Mouse (Mus musculus) intestine, embryonic 16.5 days (tissue): Measurements from ENCODE around the gene Pitpnm1. TPM values are rescaled to one million over a fixed set of nuclear protein-coding genes. Genes with fewer than 3 reads are reported as not detected.

Experiments
- ATAC-seq: fragments of 200-750 bp; cut with Nextera tagmentation; 2 replicates; pipeline ENCODE4 v1.8.0; 2017; ENCODE audit warnings: moderate TSS enrichment, moderate library complexity
- H3K27ac ChIP-seq: fragments of 300-500 bp; sonication (generic); 2 replicates; pipeline ENCODE4 v1.5.1; 2014; ENCODE audit warnings: mild to moderate bottlenecking, low read length
- H3K27me3 ChIP-seq: fragments of 300-500 bp; sonication (generic); replicated peaks from 2 replicates; pipeline ENCODE4 v1.6.1; 2014; ENCODE audit warnings: low read length, control low read depth, mixed read lengths; ENCODE audit not compliant: control insufficient read depth, insufficient read depth
- H3K36me3 ChIP-seq: fragments of 300-500 bp; sonication (generic); 2 replicates; pipeline ENCODE4 v1.6.1; 2014; ENCODE audit warnings: low read length, control low read depth; ENCODE audit not compliant: control insufficient read depth, insufficient read depth
- H3K4me1 ChIP-seq: fragments of 300-500 bp; sonication (generic); 2 replicates; pipeline ENCODE4 v1.6.1; 2014; ENCODE audit warnings: low read length, control low read depth, mixed read lengths; ENCODE audit not compliant: control insufficient read depth, insufficient read depth
- H3K4me2 ChIP-seq: fragments of 300-500 bp; sonication (generic); 2 replicates; pipeline ENCODE4 v1.6.1; 2014; ENCODE audit warnings: low read depth, low read length, control low read depth
- H3K4me3 ChIP-seq: fragments of 300-500 bp; sonication (generic); 2 replicates; pipeline ENCODE4 v1.5.1; 2014; ENCODE audit warnings: mild to moderate bottlenecking, low read length
- H3K9ac ChIP-seq: fragments of 300-500 bp; sonication (generic); 2 replicates; pipeline ENCODE4 v1.6.1; 2014; ENCODE audit warnings: low read depth, low read length
- H3K9me3 ChIP-seq: fragments of 300-500 bp; sonication (generic); 2 replicates; pipeline ENCODE4 v1.6.1; 2016; ENCODE audit warnings: low read length, control low read depth; ENCODE audit not compliant: control insufficient read depth
- WGBS: fragments of 180-500 bp; shearing (Covaris S2); extraction: QIAGEN DNeasy Blood & Tissue Kit; methylation state at CpG from one replicate; pipeline ENCODE4 v1.1.7; 2014; 5-methylcytosine and 5-hydroxymethylcytosine counted together
- polyA plus RNA-seq: library from polyadenylated mRNA; unstranded; fragments of >200 nt; fragmentation: Nextera tagmentation; extraction: Ambion mirVana; gene quantifications from 2 replicates; pipeline ENCODE4 v1.2.1, GENCODE M21; 2015

Pitpnm1 gene
- polyA plus RNA-seq, 1 experiment from 2014 or later, result 19.7 TPM

DNA sequence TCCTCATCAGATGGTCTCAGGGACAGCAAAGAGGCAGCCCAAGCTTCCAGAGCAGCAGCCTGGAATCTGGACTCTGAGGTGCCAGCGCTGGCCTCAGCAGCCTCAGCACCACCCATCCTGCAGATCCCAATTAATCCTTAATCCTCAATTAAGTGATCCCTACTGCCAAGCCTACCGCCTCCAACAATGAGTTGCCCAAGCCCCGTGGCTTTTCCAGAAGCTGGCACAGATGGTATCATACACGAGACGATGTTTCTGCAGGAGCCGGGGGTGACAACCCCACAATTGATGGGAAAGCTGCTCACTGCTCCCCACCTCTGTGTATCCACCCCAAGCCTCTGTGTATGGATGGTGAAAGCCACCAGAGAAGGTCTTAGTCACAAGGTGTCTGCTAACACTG is 10.7 kb upstream of the Pitpnm1 start:
- Histone ChIP-seq H3K36me3 (no peaks in the 10 kb centered on the region), H3K4me1 (peaks cover 4% of the 10 kb centered on the region; the same call in 1 of the 2 replicates), H3K4me3 (no peak overlapping the region), H3K27me3 (no peaks in the 10 kb centered on the region), H3K9me3 (no peaks in the 10 kb centered on the region), H3K9ac (no peak overlapping the region), H3K27ac (no peak overlapping the region), H3K4me2 (no peak overlapping the region)
- WGBS, result 79% methylated on average over 6 of the region's 6 CpGs
- no peak for ATAC-seq

DNA sequence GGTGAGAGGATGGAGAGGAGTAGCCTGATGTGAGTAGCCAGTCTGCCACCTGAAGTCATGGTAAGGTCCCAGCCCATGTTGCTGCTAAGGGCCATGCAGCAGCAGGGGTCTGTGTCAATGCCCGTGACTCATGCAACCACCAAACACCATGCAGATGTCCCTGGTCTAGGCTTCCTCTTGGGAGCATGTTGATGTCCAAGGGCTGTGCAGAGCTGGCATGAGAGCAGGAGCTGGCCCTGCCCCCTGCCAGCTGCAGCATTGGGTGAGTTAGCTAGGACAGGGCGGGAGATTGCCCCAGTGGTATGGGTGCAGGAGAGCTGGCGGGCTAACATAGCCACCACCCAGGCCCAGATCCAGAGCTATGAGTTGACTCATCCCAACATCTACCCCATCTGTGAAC is 9.4 kb upstream of the Pitpnm1 start:
- H3K9me3 ChIP-seq, result no peaks in the 10 kb centered on the region
- no peak overlapping the region for H3K27ac ChIP-seq
- peaks cover 4% of the 10 kb centered on the region; the same call in 1 of the 2 replicates for H3K4me1 ChIP-seq
- no peaks in the 10 kb centered on the region for H3K27me3 ChIP-seq
- H3K9ac ChIP-seq, result no peak overlapping the region
- H3K4me3 ChIP-seq, result no peak overlapping the region
- H3K36me3 ChIP-seq, result no peaks in the 10 kb centered on the region
- ATAC-seq, result no peak
- WGBS, result 88% methylated on average over 3 of the region's 3 CpGs
- H3K4me2 ChIP-seq, result no peak overlapping the region

DNA sequence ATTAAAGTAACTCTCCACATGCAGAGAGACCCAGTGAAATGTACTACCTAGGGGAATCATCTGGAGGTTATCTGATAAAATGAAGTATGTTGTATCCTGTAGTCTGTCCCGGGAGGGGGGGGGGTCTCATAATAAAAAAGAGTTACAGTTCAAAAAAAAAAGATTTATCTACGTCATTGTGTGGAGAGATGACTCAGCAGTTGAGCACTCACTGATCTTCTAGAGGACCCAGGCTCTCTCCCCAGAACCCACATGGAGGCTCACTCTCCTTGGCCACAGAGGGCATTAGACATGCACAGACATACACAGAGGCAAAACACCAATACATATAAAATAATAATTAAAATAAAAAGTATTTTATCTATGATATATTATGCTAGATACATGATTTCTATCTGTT is 8.4 kb upstream of the Pitpnm1 start:
- H3K27me3 ChIP-seq, result no peaks in the 10 kb centered on the region
- no peak overlapping the region for H3K4me3 ChIP-seq
- no peaks in the 10 kb centered on the region for H3K9me3 ChIP-seq
- no peak for ATAC-seq
- no peak overlapping the region for H3K9ac ChIP-seq
- no peak overlapping the region for H3K27ac ChIP-seq
- WGBS, result 64% methylated on average over 2 of the region's 2 CpGs
- H3K4me2 ChIP-seq, result no peak overlapping the region
- H3K36me3 ChIP-seq, result no peaks in the 10 kb centered on the region
- peaks cover 4% of the 10 kb centered on the region for H3K4me1 ChIP-seq

DNA sequence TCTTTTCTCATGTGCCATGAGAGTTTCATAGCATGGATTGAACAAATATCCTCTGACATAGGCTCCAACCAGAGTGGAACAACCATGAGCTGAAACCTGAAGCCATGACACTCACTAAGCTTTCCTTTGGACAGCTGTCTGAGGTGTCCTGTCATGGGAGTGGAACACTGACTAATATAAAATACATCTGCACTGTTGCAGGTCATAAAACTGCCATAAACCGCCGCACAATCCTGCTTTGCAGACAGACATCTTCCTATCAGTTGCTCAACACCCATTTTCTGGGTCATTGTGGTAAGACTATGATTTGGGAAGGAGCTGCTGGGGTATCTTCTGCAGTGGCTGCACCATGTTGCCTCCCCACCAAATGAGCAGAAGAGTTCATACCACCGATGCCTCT is 7.0 kb upstream of the Pitpnm1 start:
- Histone ChIP-seq H3K9me3 (no peaks in the 10 kb centered on the region), H3K36me3 (no peaks in the 10 kb centered on the region), H3K4me3 (no peak overlapping the region), H3K27ac (no peak overlapping the region), H3K9ac (no peak overlapping the region), H3K4me2 (no peak overlapping the region), H3K27me3 (no peaks in the 10 kb centered on the region), H3K4me1 (peaks cover 8% of the 10 kb centered on the region)
- no peak for ATAC-seq
- WGBS, result 68% methylated on average over 3 of the region's 3 CpGs

DNA sequence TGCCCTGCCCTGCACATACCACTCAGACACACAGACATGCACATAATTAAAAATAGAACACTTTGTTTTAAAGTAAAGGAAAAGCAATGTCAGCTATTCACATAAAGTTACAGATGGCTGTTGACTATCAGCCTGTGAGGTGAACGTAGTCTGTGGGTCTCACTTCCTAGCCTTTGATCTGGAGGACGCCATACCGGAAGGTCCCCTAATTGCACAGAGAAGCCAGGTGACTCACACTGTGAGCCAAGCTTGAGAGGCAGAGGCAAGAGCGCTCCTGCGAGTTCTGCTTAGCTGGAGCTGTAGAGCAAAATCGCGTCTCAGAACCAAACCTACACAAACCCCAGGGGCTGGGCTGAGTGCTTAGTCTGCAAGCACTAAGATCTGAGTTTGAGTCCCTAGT is 6.0 kb upstream of the Pitpnm1 start:
- H3K9me3 ChIP-seq, result no peaks in the 10 kb centered on the region
- 60% methylated on average over 7 of the region's 7 CpGs for WGBS
- H3K36me3 ChIP-seq, result no peaks in the 10 kb centered on the region
- H3K9ac ChIP-seq, result no peak overlapping the region
- H3K27ac ChIP-seq, result no peak overlapping the region
- H3K4me2 ChIP-seq, result no peak overlapping the region
- H3K27me3 ChIP-seq, result no peaks in the 10 kb centered on the region
- no peak overlapping the region for H3K4me3 ChIP-seq
- no peak for ATAC-seq
- peaks cover 17% of the 10 kb centered on the region for H3K4me1 ChIP-seq

DNA sequence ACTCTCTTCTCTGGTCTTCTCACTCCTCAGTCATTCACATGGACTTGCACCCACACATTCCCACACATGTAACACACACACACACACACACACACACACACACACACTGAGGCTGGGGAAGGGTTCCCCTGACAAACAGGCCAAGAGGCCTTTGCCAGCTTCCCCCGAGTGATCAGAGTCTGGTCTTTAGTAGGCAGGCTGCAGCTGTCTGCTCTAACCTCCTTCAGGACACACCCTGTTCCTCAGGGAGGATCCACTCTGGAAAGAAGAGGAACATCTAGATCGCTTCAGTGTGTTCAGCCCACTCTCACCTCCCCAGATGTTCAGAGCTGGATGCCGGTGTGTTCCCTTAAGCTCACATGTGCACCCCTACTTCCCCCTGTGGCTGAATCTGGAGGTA is 5.5 kb upstream of the Pitpnm1 start:
- no peaks in the 10 kb centered on the region for H3K9me3 ChIP-seq
- H3K4me2 ChIP-seq, result no peak overlapping the region
- no peak overlapping the region for H3K27ac ChIP-seq
- H3K4me3 ChIP-seq, result no peak overlapping the region
- H3K4me1 ChIP-seq, result peaks cover 22% of the 10 kb centered on the region
- H3K36me3 ChIP-seq, result no peaks in the 10 kb centered on the region
- no peaks in the 10 kb centered on the region for H3K27me3 ChIP-seq
- ATAC-seq, result no peak
- no peak overlapping the region for H3K9ac ChIP-seq
- WGBS, result 73% methylated on average over 3 of the region's 3 CpGs

DNA sequence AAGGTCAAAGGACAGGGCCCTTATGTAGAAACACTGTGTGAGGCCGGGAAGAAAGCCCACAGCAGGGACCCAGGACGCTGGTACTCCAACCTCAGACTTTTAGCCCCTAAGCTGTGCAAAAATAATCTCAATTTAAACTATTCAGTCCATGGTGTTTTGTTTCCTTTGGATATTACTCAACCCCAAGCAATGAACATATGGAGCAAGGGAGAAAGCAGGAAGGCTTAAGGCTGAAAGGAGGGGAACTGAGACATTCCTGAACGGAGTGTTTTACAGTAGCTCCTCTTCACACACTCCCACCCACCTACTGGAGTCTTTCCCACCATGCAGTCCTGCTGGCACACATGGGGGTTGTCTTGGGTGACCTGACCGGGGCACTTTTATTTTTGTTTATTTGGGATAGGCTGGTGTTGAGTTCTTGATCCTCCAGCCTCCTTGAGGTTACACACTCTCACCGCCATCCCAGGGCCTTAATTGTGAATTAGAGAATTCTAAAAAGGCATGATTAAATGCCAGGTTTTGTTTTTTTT is 5.0 kb upstream of the Pitpnm1 start:
- Histone ChIP-seq H3K27ac (no peak overlapping the region), H3K4me1 (peaks cover 27% of the 10 kb centered on the region), H3K4me2 (no peak overlapping the region), H3K9me3 (no peaks in the 10 kb centered on the region), H3K27me3 (no peaks in the 10 kb centered on the region), H3K4me3 (no peak overlapping the region), H3K9ac (no peak overlapping the region), H3K36me3 (no peaks in the 10 kb centered on the region)
- ATAC-seq, result no peak
- WGBS, result 77% methylated on average over 5 of the region's 5 CpGs

DNA sequence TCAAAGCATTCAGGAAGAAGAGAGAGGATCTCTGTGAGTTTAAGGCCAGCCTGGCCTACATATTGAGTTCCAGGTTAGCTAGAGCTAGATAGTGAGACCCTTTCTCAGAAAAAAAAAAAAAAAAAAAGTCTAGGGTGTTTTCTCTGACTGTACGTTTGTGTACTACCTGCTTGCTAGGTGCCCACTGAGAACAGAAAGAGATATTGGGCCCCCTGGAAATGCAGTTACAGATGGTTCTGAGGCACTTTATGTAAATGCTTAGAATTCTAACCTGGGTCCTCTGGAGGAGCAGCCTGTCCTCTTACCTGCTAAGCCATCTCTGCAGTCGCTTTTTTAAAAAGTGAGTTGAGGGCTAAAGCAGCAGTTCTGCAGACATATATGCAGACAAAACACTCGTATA is 4.0 kb upstream of the Pitpnm1 start:
- Histone ChIP-seq H3K4me1 (peaks cover 35% of the 10 kb centered on the region), H3K4me2 (no peak overlapping the region), H3K9ac (no peak overlapping the region), H3K27ac (no peak overlapping the region), H3K36me3 (no peaks in the 10 kb centered on the region), H3K9me3 (no peaks in the 10 kb centered on the region), H3K27me3 (0 out of 2 replicates have a peak, but pooled peaks cover under 1% of the 10 kb centered on the region), H3K4me3 (no peak overlapping the region)
- ATAC-seq, result no peak
- WGBS, result 65% methylated on average over 3 of the region's 3 CpGs

DNA sequence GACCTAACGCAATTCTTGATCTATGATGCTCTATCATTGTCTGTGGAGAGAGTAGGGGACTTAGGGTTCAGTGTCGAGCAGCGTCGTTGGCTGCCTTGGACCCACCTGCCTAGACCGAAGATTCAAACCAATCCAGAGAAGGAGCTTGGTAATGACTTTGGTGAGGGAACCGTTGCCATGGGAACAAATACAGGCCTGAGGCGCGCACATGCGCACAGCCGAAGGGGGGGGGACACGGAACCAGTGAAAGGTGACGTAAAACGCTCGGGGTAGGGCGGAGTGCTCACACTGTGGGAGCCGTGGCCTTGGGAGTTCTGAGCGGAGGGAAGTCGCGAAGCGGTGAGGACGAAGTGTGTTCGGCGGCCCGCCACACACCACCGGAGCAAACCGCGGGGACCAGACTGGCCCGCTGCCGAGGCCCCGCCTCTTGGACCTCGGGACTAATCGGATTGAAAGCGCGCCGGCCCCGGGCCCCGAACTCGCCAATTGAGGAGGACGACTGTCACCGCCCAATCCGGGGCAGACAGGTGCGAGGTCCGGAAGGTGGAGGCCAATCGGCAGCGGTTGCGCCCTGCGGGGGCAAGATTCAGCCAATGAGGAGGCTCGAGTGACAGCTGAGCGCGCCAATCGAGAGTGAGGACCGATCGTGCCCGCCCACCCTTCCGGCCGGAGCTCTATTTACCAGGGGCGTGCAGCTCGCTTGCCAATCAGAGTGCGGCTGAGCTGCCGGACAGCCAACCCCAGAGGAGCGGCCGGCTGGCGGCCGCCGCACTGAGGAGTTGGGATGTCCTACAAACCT is 3.0 kb upstream of the Pitpnm1 start, which contains the start of gene Cdk2ap2:
TSS of gene Cdk2ap2 (plus strand) at position 541 of the 799 bp plus-strand sequence.
- peak within 1 kb of the TSS; percentile 73 for H3K4me2 ChIP-seq
- no peaks in the 10 kb centered on the region for H3K36me3 ChIP-seq
- H3K9me3 ChIP-seq, result no peaks in the 10 kb centered on the region
- H3K27ac ChIP-seq, result peak within 1 kb of the TSS; percentile 91
- H3K4me1 ChIP-seq, result peaks cover 38% of the 10 kb centered on the region
- H3K27me3 ChIP-seq, result 0 out of 2 replicates have a peak, but pooled peaks cover 4% of the 10 kb centered on the region
- H3K9ac ChIP-seq, result peak within 1 kb of the TSS; percentile 76
- ATAC-seq, result peak; percentile 94
- H3K4me3 ChIP-seq, result peak within 1 kb of the TSS; percentile 70
- under 1% methylated on average over 64 of the region's 65 CpGs for WGBS
